Mouse (Mus musculus) intestine, embryonic 14.5 days (tissue): ENCODE measurements around the gene Rita1. TPM values are rescaled to one million over a fixed set of nuclear protein-coding genes. Genes with fewer than 3 reads are reported as not detected.

Experiments
- polyA plus RNA-seq: library from polyadenylated mRNA; unstranded; fragments of >200 nt; fragmentation: Nextera tagmentation; extraction: Ambion mirVana; gene quantifications from 2 replicates; pipeline ENCODE4 v1.2.1, GENCODE M21; 2014

Rita1 gene
- polyA plus RNA-seq, 1 experiment from 2014 or later, result 9.4 TPM

Other genes starting within 250 kb of the Rita1 start
- not detected in 2 replicates for gene Lhx5, start 180.9 kb downstream of the Rita1 start, polyA plus RNA-seq
- gene Sdsl, start 139.8 kb downstream of the Rita1 start, polyA plus RNA-seq, result 8.4 and 9.9 TPM in 2 replicates
- not detected in 2 replicates for gene Sds, start 136.1 kb downstream of the Rita1 start, polyA plus RNA-seq
- 36.5 and 42.1 TPM in 2 replicates for gene Plbd2, start 109.0 kb downstream of the Rita1 start, polyA plus RNA-seq
- 3.3 and 3.8 TPM in 2 replicates for gene Slc8b1, start 101.4 kb downstream of the Rita1 start, polyA plus RNA-seq
- gene Tpcn1, start 23.9 kb downstream of the Rita1 start, polyA plus RNA-seq, result 22.7 and 23.6 TPM in 2 replicates
- gene Iqcd, start 23.6 kb downstream of the Rita1 start, polyA plus RNA-seq, result 0.24 and 0.48 TPM in 2 replicates
- gene Ddx54, start 150 bp upstream of the Rita1 start, polyA plus RNA-seq, result 39.3 and 41.0 TPM in 2 replicates
- gene Cfap73, start 21.6 kb upstream of the Rita1 start, polyA plus RNA-seq, result not detected in 2 replicates
- 0.15 and 0.50 TPM in 2 replicates for gene Rasal1, start 36.2 kb upstream of the Rita1 start, polyA plus RNA-seq
- gene Dtx1, start 99.3 kb upstream of the Rita1 start, polyA plus RNA-seq, result 3.7 and 4.0 TPM in 2 replicates
- 0.26 and 0.50 TPM in 2 replicates for gene Oas2, start 137.3 kb upstream of the Rita1 start, polyA plus RNA-seq
- gene Oas3, start 165.1 kb upstream of the Rita1 start, polyA plus RNA-seq, result 0.49 and 0.60 TPM in 2 replicates
- not detected in 2 replicates for gene Oas1e, start 182.9 kb upstream of the Rita1 start, polyA plus RNA-seq
- gene Oas1c, start 199.9 kb upstream of the Rita1 start, polyA plus RNA-seq, result 0.70 and 0.79 TPM in 2 replicates
- gene Oas1f, start 234.8 kb upstream of the Rita1 start, polyA plus RNA-seq, result not detected in 2 replicates
- gene Oas1h, start 248.8 kb upstream of the Rita1 start, polyA plus RNA-seq, result not detected in 2 replicates